Mouse (Mus musculus) cerebellum, adult 8-10 months (tissue): ENCODE results near the gene Amy2a3.
"Not testable (repeated sequence)": the region's sequence is repeated elsewhere in the genome, so short reads cannot be mapped to it uniquely, and the experiment has no call there.

Experiments used
- DNase-seq: peaks from one replicate; pipeline ENCODE4 v3.0.0; 2022

The Amy2a3 gene

DNA sequence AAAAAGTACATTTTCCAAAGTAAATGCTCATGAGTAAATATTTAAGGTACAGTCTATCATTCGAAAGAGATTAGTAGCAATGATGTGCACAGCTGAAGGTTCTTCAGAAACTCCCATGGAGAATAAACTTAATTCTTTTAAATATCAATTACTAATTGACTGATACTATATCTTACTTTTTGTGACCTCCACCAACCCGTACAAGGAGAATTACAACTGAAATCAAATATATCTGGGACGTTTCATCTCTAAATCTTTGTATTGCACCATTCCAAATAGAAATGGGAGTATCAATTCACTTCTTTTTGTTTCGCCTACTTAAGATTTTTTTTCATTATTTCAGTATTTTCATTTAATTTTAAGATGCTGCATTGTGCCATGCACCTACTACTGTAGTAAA, at the start of gene Amy2a3:
TSS of gene Amy2a3 (minus strand) at position 101 of the 400 bp plus-strand sequence.
- DNase-seq = not testable (repeated sequence)

DNA sequence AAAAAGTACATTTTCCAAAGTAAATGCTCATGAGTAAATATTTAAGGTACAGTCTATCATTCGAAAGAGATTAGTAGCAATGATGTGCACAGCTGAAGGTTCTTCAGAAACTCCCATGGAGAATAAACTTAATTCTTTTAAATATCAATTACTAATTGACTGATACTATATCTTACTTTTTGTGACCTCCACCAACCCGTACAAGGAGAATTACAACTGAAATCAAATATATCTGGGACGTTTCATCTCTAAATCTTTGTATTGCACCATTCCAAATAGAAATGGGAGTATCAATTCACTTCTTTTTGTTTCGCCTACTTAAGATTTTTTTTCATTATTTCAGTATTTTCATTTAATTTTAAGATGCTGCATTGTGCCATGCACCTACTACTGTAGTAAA, 32.7 kb upstream of the Amy2a3 start, which contains the start of gene Amy2a2:
TSS of gene Amy2a2 (minus strand) at position 101 of the 400 bp plus-strand sequence.
- not testable (repeated sequence) for DNase-seq

DNA sequence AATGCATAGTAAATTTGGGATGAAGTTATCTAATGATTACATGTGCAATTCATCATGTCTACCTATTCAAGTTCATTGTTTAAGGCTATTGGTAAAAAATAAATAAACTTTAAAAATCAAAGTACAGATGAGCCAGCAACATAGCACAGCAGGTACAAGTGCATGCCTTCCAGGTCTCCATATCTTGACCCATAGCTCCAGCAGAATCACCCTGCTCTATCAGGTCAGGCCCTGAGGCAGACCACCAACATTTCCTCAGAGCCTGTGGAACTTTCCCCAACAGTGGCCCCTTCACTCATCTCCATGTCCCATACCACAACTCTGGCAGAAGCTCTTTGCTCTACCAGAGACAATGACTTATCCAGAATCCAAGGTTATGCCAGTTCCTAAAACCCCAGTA, 21.6 kb upstream of the Amy2a3 start:
- DNase-seq = not testable (repeated sequence)

DNA sequence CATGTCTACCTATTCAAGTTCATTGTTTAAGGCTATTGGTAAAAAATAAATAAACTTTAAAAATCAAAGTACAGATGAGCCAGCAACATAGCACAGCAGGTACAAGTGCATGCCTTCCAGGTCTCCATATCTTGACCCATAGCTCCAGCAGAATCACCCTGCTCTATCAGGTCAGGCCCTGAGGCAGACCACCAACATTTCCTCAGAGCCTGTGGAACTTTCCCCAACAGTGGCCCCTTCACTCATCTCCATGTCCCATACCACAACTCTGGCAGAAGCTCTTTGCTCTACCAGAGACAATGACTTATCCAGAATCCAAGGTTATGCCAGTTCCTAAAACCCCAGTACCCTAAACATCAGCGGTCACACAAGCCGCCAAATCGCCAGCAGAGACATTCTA, 10.9 kb downstream of the Amy2a3 start:
- DNase-seq = not testable (repeated sequence)

DNA sequence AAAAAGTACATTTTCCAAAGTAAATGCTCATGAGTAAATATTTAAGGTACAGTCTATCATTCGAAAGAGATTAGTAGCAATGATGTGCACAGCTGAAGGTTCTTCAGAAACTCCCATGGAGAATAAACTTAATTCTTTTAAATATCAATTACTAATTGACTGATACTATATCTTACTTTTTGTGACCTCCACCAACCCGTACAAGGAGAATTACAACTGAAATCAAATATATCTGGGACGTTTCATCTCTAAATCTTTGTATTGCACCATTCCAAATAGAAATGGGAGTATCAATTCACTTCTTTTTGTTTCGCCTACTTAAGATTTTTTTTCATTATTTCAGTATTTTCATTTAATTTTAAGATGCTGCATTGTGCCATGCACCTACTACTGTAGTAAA, 32.5 kb downstream of the Amy2a3 start, which contains the start of gene Amy2a4:
TSS of gene Amy2a4 (minus strand) at position 101 of the 400 bp plus-strand sequence.
- not testable (repeated sequence) for DNase-seq

DNA sequence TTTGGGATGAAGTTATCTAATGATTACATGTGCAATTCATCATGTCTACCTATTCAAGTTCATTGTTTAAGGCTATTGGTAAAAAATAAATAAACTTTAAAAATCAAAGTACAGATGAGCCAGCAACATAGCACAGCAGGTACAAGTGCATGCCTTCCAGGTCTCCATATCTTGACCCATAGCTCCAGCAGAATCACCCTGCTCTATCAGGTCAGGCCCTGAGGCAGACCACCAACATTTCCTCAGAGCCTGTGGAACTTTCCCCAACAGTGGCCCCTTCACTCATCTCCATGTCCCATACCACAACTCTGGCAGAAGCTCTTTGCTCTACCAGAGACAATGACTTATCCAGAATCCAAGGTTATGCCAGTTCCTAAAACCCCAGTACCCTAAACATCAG, 43.6 kb downstream of the Amy2a3 start:
- DNase-seq = not testable (repeated sequence)

DNA sequence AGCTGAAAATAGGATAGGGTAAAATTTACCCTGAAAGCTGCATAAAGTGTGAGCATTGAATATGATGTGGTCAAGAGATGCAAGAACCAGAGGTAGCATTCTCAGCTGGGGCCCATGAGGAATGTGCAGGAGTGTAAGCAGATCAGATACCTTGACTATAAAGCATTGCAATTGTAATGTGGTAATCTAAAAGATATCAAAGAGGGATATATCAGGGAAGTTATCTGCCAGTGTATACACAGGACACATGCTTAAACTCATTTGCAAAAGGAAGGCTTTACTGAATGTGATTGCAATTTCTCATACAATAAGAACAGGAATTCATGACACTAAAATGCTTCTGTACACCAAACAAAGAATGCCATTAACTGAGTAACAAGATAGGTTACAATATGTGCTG, 44.3 kb downstream of the Amy2a3 start:
- not testable (repeated sequence) for DNase-seq
